Mouse (Mus musculus): Measurements from ENCODE around the gene Jak1. TPM values are rescaled to one million over a fixed set of nuclear protein-coding genes. Genes with fewer than 3 reads are reported as not detected.

Gene Jak1
- polyA plus RNA-seq, 1 experiment from 2014 or later: 48.3 TPM

- peak overlapping the region; percentile 97 for H3K4me3 ChIP-seq (ENCODE audit: low read depth, low read length)
- H3K9me3 ChIP-seq (replicated peaks; ENCODE audit: control insufficient read depth, low read length): no peaks in the 10 kb centered on the region
- H3K27ac ChIP-seq (ENCODE audit: low read length): peak overlapping the region; percentile 92
- peak; percentile 19; the same call in 1 of the 2 replicates for ATAC-seq (ENCODE audit: low read depth)
- H3K27me3 ChIP-seq (ENCODE audit: control insufficient read depth, insufficient read depth, low read depth, low read length): no peaks in the 10 kb centered on the region
- H3K4me1 ChIP-seq (ENCODE audit: control insufficient read depth, low read depth, low read length): peaks cover 33% of the 10 kb centered on the region
- 3% methylated on average over 26 of the region's 26 CpGs for WGBS (ENCODE audit: insufficient replicate concordance)
- H3K4me2 ChIP-seq (ENCODE audit: low read depth, low read length): peak overlapping the region; percentile 78
- peak overlapping the region; percentile 99 for H3K9ac ChIP-seq (ENCODE audit: low read depth, low read length)
- no peaks in the 10 kb centered on the region for H3K36me3 ChIP-seq (ENCODE audit: control insufficient read depth, insufficient read depth)
Measured at GRCm38 (mm10) chr4:101263968-101264740, 928 bp downstream of the Jak1 start.

GRCm38 (mm10) chr4:101261596-101261995 is 3.5 kb downstream of the Jak1 start:
- Histone ChIP-seq H3K36me3 (ENCODE audit: control insufficient read depth, insufficient read depth) (no peaks in the 10 kb centered on the region), H3K9me3 (replicated peaks; ENCODE audit: control insufficient read depth, low read length) (no peaks in the 10 kb centered on the region), H3K4me2 (ENCODE audit: low read depth, low read length) (no peak overlapping the region), H3K4me3 (ENCODE audit: low read depth, low read length) (no peak overlapping the region), H3K27me3 (ENCODE audit: control insufficient read depth, insufficient read depth, low read depth, low read length) (no peaks in the 10 kb centered on the region), H3K27ac (ENCODE audit: low read length) (no peak overlapping the region), H3K4me1 (ENCODE audit: control insufficient read depth, low read depth, low read length) (peaks cover 38% of the 10 kb centered on the region), H3K9ac (ENCODE audit: low read depth, low read length) (no peak overlapping the region)
- 58% methylated on average over 5 of the region's 5 CpGs for WGBS (ENCODE audit: insufficient replicate concordance)
- ATAC-seq (ENCODE audit: low read depth): no peak

GRCm38 (mm10) chr4:101260744-101261291 is 4.3 kb downstream of the Jak1 start:
- Histone ChIP-seq H3K27ac (ENCODE audit: low read length) (no peak overlapping the region), H3K4me1 (ENCODE audit: control insufficient read depth, low read depth, low read length) (peaks cover 39% of the 10 kb centered on the region), H3K4me3 (ENCODE audit: low read depth, low read length) (no peak overlapping the region), H3K4me2 (ENCODE audit: low read depth, low read length) (no peak overlapping the region), H3K9me3 (replicated peaks; ENCODE audit: control insufficient read depth, low read length) (no peaks in the 10 kb centered on the region), H3K36me3 (ENCODE audit: control insufficient read depth, insufficient read depth) (no peaks in the 10 kb centered on the region), H3K9ac (ENCODE audit: low read depth, low read length) (no peak overlapping the region), H3K27me3 (ENCODE audit: control insufficient read depth, insufficient read depth, low read depth, low read length) (no peaks in the 10 kb centered on the region)
- WGBS (ENCODE audit: insufficient replicate concordance): 34% methylated on average over 8 of the region's 8 CpGs
- ATAC-seq (ENCODE audit: low read depth): no peak

- no peak for ATAC-seq (ENCODE audit: low read depth)
- no peak overlapping the region for H3K9ac ChIP-seq (ENCODE audit: low read depth, low read length)
- no peak overlapping the region for H3K4me2 ChIP-seq (ENCODE audit: low read depth, low read length)
- H3K27ac ChIP-seq (ENCODE audit: low read length): no peak overlapping the region; the same call in 1 of the 2 replicates
- H3K9me3 ChIP-seq (replicated peaks; ENCODE audit: control insufficient read depth, low read length): no peaks in the 10 kb centered on the region
- H3K36me3 ChIP-seq (ENCODE audit: control insufficient read depth, insufficient read depth): no peaks in the 10 kb centered on the region
- H3K4me3 ChIP-seq (ENCODE audit: low read depth, low read length): no peak overlapping the region
- no peaks in the 10 kb centered on the region for H3K27me3 ChIP-seq (ENCODE audit: control insufficient read depth, insufficient read depth, low read depth, low read length)
- peaks cover 60% of the 10 kb centered on the region for H3K4me1 ChIP-seq (ENCODE audit: control insufficient read depth, low read depth, low read length)
- WGBS (ENCODE audit: insufficient replicate concordance): 62% methylated on average over 3 of the region's 3 CpGs
Measured at GRCm38 (mm10) chr4:101256526-101257210, 8.4 kb downstream of the Jak1 start.

GRCm38 (mm10) chr4:101254606-101255349 is 10.3 kb downstream of the Jak1 start:
- 32% methylated on average over 8 of the region's 8 CpGs for WGBS (ENCODE audit: insufficient replicate concordance)
- peak; percentile 9; the same call in 1 of the 2 replicates for ATAC-seq (ENCODE audit: low read depth)
- Histone ChIP-seq H3K9me3 (replicated peaks; ENCODE audit: control insufficient read depth, low read length) (no peaks in the 10 kb centered on the region), H3K9ac (ENCODE audit: low read depth, low read length) (no peak overlapping the region), H3K4me2 (ENCODE audit: low read depth, low read length) (0 out of 2 replicates have a peak overlapping the region, but pooled peaks have one; percentile 10), H3K4me1 (ENCODE audit: control insufficient read depth, low read depth, low read length) (peaks cover 59% of the 10 kb centered on the region), H3K4me3 (ENCODE audit: low read depth, low read length) (no peak overlapping the region), H3K36me3 (ENCODE audit: control insufficient read depth, insufficient read depth) (no peaks in the 10 kb centered on the region), H3K27me3 (ENCODE audit: control insufficient read depth, insufficient read depth, low read depth, low read length) (no peaks in the 10 kb centered on the region), H3K27ac (ENCODE audit: low read length) (peak overlapping the region; percentile 45)

GRCm38 (mm10) chr4:101254015-101254414 is 11.1 kb downstream of the Jak1 start:
- H3K9me3 ChIP-seq (replicated peaks; ENCODE audit: control insufficient read depth, low read length): no peaks in the 10 kb centered on the region
- no peak overlapping the region for H3K4me3 ChIP-seq (ENCODE audit: low read depth, low read length)
- no peaks in the 10 kb centered on the region for H3K27me3 ChIP-seq (ENCODE audit: control insufficient read depth, insufficient read depth, low read depth, low read length)
- no peak overlapping the region for H3K9ac ChIP-seq (ENCODE audit: low read depth, low read length)
- peak; percentile 36; the same call in 1 of the 2 replicates for ATAC-seq (ENCODE audit: low read depth)
- no peaks in the 10 kb centered on the region for H3K36me3 ChIP-seq (ENCODE audit: control insufficient read depth, insufficient read depth)
- WGBS (ENCODE audit: insufficient replicate concordance): 29% methylated on average over 7 of the region's 7 CpGs
- peak overlapping the region; percentile 4; the same call in 1 of the 2 replicates for H3K4me2 ChIP-seq (ENCODE audit: low read depth, low read length)
- H3K4me1 ChIP-seq (ENCODE audit: control insufficient read depth, low read depth, low read length): peaks cover 52% of the 10 kb centered on the region
- H3K27ac ChIP-seq (ENCODE audit: low read length): peak overlapping the region; percentile 67

- ATAC-seq (ENCODE audit: low read depth): no peak
- H3K9ac ChIP-seq (ENCODE audit: low read depth, low read length): peak overlapping the region; percentile 24
- WGBS (ENCODE audit: insufficient replicate concordance): 22% methylated on average over 13 of the region's 13 CpGs
- peak overlapping the region; percentile 26 for H3K4me2 ChIP-seq (ENCODE audit: low read depth, low read length)
- peak overlapping the region; percentile 67 for H3K27ac ChIP-seq (ENCODE audit: low read length)
- H3K4me1 ChIP-seq (ENCODE audit: control insufficient read depth, low read depth, low read length): peaks cover 50% of the 10 kb centered on the region
- no peak overlapping the region for H3K4me3 ChIP-seq (ENCODE audit: low read depth, low read length)
- no peaks in the 10 kb centered on the region for H3K27me3 ChIP-seq (ENCODE audit: control insufficient read depth, insufficient read depth, low read depth, low read length)
- no peaks in the 10 kb centered on the region for H3K36me3 ChIP-seq (ENCODE audit: control insufficient read depth, insufficient read depth)
- no peaks in the 10 kb centered on the region for H3K9me3 ChIP-seq (replicated peaks; ENCODE audit: control insufficient read depth, low read length)
Measured at GRCm38 (mm10) chr4:101252781-101253622, 12.1 kb downstream of the Jak1 start.

GRCm38 (mm10) chr4:101252016-101252415 is 13.1 kb downstream of the Jak1 start:
- no peak for ATAC-seq (ENCODE audit: low read depth)

More at GRCm38 (mm10) chr4:101252016-101252415, 13.1 kb downstream of the Jak1 start:
- Histone ChIP-seq H3K4me2 (ENCODE audit: low read depth, low read length) (no peak overlapping the region), H3K9ac (ENCODE audit: low read depth, low read length) (no peak overlapping the region), H3K27me3 (ENCODE audit: control insufficient read depth, insufficient read depth, low read depth, low read length) (no peaks in the 10 kb centered on the region), H3K4me1 (ENCODE audit: control insufficient read depth, low read depth, low read length) (peaks cover 58% of the 10 kb centered on the region), H3K27ac (ENCODE audit: low read length) (no peak overlapping the region), H3K36me3 (ENCODE audit: control insufficient read depth, insufficient read depth) (no peaks in the 10 kb centered on the region), H3K9me3 (replicated peaks; ENCODE audit: control insufficient read depth, low read length) (no peaks in the 10 kb centered on the region), H3K4me3 (ENCODE audit: low read depth, low read length) (no peak overlapping the region)

All from liver, embryonic 16.5 days (tissue).